Mouse (Mus musculus): Measurements from ENCODE around the gene Capn2.

Gene Capn2

DNA sequence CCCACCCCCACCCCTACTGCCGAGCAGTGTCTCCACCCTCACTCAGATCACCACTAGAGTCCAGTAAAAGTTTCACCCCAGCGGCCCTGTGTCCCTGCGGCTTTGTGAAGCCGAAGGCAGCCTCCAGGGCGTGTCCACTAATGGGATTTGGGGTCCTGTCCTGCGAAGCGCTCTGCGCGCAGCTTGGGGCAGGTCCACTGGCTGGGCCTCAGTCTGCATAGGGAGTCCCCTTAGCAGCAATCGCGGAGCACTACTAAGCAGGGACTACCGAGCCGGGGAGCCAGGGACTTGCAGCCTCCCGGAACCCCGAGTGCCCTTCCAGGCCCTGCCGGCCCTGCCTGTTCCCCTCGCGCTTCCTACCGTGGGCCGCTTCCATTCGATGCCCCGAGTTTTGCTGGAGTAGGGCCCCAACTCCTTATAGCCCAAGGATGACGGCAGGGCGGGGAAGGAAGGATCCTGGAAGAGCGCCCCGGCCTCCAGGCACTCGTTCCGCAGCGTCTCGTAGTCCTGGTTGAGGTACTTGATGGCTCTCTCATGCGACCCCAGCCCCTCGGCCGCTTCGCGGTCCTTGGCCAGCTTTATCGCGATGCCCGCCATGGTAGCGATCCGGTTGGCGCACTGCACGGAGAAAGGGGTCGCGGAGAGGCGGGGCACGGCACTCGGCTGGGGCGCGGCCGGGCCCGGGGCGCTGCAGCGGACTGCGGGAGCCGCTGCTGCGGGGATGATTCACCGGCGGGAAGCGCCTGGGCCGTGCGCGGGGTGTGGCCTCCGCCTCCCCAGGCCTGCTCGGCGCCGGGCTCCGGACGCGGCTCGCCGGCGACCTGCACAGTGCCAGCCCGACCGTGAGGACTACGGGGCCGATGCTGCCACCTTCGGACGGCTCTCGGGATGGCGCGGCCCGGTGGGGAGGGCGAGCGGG is at the start of gene Capn2:
Gene Capn2 (minus strand): TSS at position 851 of the 919 bp plus-strand sequence.
- peak; percentile 69 to 83 for DNase-seq (ENCODE audit: low spot score in 2 of 2)

- no peak for DNase-seq (ENCODE audit: low spot score in 2 of 2)
Observed at GRCm38 (mm10) chr1:182565351-182565835, 48.0 kb upstream of the Capn2 start.

DNA sequence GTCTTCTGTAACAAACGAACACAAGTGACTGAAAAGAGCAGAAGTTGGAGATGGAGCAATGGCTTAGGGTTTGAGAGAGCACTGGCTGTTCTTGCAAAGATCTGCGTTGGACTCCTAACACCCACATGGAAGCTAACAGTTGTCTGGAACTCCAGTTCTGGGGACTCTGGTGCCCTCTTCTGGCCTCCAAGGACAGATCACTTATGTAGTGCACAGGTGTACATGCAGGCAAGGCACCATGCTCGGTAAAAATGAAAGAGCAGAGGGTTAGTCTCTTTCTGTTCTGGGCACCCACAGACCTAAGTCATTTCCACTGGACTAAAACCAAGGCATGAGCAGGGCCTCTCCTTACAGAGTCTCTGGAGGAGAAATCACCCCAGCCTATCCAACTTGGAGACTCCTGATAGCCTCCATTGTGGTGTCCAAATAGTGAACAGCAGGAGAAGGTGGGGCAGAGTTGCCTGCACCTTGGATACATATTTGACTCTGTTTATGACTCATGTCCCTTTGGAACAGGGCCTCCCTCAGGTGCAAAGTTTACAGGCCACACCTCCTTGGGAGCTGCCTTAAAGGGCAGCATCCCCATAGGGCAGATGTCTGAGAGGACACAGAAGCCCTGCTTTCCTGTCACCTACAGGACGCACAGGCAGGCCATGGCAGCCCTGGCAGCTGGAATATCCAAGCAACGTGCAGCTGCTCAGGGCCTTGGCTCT is 47.2 kb upstream of the Capn2 start, which contains the start of gene Capn8:
Gene Capn8 (plus strand): TSS at position 600 of the 713 bp plus-strand sequence.
- peak in 1 of 2 experiments; percentile 31 for DNase-seq (ENCODE audit: low spot score in 2 of 2)

GRCm38 (mm10) chr1:182562576-182563370 is 45.4 kb upstream of the Capn2 start:
- DNase-seq (ENCODE audit: low spot score in 2 of 2) = no peak

DNA sequence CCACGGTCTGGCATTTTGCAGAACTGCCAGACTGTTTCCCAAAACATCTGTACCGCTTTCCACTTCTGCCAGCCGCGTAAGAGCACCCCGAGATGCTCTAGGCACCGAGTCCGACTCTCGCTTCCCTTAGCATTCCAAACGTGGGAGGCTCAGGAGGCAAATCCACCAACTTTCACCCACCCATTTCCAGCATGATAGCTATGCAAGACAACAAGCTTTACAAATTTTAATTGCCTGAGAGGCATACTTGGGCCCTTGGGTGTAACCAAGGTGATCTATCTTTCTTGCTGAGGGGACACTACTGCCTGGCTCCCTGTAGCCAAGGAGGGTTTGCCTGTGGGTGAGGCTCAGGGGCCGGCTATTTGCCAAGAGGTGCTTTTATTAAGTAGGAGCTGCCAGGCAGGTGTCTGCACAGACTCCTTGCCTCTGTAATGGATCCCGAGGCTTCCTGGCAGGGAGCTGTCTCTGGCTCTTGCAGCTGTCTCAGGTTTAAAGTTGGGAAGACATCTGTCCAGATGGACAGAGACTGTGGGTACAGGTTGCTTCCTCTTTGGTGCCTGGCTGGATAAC is 44.6 kb upstream of the Capn2 start:
- no peak for DNase-seq (ENCODE audit: low spot score in 2 of 2)

DNA sequence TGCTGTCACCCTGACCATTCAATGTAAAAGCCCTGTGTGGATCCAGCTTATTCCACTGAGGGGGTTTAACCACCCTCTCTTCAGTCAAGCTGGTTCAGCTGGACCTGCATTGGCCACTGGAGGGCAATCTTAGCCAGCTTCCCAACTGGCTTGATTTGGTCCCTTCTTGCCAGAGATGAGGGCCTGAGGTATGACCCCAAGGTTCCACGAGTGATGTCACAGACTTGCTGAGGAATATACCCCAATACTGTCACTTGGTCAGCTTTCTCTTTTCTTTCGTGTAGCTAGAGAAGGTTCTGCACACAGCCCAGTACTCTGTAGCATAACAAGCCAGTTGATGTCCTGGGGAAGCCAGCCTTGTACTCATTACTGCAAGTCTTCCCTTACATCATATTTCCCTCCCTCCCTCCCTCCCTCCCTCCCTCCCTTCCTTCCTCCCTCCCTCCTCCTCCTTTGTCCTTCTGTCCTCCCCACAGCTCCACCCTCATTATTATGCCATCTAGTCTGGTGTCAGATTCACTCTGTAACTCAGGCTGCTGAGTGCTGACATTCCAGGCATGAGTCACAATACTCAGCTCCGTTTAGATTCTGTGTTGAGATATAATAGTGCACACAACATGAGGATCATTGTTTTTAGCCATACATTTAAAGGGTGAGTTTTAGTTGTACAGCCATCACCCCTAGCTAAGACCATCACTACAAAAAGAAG is 43.1 kb upstream of the Capn2 start:
- DNase-seq (ENCODE audit: low spot score in 2 of 2) = peak in 1 of 2 experiments; percentile 33

GRCm38 (mm10) chr1:182559530-182559929 is 42.1 kb upstream of the Capn2 start:
- DNase-seq (ENCODE audit: low spot score in 2 of 2) = no peak

- DNase-seq (ENCODE audit: low spot score in 2 of 2) = no peak
Observed at GRCm38 (mm10) chr1:182558271-182558670, 40.9 kb upstream of the Capn2 start.

- DNase-seq (ENCODE audit: low spot score in 2 of 2) = peak; percentile 35 to 59
Observed at GRCm38 (mm10) chr1:182553649-182554375, 36.4 kb upstream of the Capn2 start.

- no peak for DNase-seq (ENCODE audit: low spot score in 2 of 2)
Observed at GRCm38 (mm10) chr1:182550761-182551160, 33.4 kb upstream of the Capn2 start.

GRCm38 (mm10) chr1:182543906-182544305 is 26.5 kb upstream of the Capn2 start:
- DNase-seq (ENCODE audit: low spot score in 2 of 2) = no peak

DNA sequence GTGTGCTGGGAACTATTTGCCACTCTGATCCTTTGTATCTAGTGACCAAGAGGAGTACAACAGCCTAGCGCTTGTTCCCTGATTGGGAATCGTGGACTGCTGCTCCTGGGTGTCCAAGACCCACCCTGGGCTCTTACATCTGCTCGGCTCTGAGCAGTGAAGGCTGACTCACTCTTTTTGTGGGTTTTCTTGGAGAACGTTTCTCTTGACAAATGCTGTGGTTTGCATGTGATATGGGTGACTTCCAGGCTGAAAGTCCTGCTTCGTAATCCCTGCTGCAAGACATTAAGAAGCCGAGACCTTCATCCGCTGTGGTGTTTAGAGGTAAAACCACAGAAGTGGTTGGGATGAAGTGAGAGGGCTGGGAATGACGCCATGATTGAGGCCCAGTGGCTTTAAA is 25.7 kb upstream of the Capn2 start:
- DNase-seq (ENCODE audit: low spot score in 2 of 2) = no peak

- no peak for DNase-seq (ENCODE audit: low spot score in 2 of 2)
Observed at GRCm38 (mm10) chr1:182542110-182542509, 24.7 kb upstream of the Capn2 start.

GRCm38 (mm10) chr1:182539023-182539940 is 21.9 kb upstream of the Capn2 start:
- peak; percentile 54 to 79 for DNase-seq (ENCODE audit: low spot score in 2 of 2)

DNA sequence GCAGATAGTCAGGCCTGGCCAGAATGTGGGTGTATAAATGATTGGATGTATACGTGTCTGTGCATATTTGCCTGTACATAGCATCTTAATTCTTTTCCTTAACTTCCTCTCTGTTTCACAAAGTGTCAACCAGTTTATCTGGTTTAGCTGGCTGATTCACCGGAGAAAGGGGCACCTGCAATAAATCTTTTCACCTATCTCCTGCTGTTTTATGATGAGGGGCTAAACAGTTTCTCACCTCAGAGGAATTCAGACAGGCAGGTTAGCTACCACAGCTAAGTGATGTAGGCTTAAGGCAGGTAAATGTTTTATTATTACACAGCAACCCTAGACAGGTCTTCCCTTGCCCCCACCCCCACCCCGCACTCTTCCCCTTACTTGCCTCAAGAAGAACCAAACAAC is 17.7 kb upstream of the Capn2 start:
- DNase-seq (ENCODE audit: low spot score in 2 of 2) = no peak

DNA sequence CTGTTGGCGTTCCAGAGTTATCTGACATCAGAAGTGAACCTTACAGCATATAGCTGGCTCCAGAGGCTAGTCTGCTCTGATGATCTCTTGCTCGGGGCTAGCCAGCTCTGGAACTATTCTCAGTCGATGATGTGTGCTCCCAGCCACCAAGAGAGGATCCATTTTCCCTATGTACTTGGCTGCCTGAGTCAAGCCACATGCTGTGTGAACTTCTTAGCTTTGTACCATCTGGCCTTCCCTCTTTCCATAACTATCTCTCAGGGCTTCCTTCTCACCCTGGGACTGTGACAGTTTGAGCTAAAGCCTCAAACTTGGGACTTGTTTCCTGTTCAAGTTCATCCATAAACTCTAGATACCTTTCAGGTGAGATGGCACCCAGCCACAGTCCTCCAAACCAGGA is 16.2 kb upstream of the Capn2 start:
- no peak for DNase-seq (ENCODE audit: low spot score in 2 of 2)

DNA sequence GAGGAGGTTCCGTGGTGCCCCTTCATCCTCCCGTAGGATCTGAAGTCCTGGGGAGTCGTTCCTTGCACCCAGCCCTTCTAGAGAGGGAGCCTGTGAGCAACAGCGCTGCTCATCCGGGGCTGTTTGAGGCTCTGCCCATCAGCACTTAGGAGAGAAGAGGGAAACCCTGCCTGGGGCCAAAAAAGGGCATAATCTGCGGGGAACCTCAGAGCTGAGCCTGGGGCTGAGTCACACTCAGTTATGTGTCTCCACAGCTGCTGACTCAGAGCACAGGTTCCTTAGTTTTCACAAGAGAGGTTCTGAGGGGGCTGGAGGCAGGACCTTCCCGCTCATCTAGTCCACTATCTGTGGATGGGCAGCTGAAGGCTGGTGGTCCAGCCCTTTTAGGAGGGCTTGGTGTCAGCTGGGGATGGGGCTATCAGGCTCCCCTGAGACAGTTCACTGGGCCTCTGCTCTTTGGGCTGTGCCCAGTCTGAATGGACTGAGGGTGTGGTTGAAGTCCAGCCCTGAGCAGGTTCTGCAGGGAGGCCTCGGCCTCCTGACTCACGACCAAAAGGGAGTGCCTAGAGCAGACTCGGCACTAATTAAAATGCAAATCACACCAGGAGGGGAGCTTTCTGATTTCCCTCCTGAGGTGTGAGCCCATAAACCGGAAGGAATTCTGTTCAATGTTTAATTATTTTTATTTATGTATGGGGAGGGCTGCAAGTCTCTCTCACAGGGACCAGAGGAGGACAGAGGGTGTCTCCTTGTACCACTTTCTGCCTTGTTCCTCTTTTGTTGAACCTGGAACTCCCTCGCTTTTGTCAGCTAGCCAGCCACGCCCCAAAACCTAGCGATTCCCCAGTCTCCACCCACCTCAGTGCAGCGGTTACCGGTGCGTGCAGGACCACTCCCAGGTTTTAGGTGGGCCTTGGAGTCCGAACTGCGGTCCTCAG is 10.8 kb upstream of the Capn2 start:
- DNase-seq (ENCODE audit: low spot score in 2 of 2) = no peak

DNA sequence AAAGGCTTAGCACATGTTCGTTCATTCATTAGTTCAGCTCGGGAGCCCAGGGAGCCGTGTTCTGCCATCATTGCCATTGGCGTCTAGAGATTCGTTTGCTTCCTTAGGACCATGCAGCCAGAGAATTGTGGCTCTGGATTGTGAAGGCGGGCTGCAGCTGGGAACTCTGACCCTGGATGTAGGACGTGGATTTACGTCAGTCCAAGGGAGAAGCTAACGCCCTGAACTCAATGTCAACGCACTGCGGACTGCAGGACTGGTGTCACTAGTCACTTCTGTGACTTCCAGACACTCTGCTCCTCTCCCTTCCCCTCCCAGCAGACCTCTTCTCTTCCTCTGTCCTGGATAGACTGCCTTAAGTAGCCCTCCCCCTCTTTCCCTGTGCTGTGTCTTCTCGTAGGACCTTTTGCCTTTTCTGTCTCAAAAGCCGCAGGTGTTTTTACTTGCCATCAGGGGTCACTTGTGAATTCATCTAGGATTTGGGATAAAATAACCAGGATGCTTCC is 9.9 kb upstream of the Capn2 start:
- no peak for DNase-seq (ENCODE audit: low spot score in 2 of 2)

Data from thymus, postnatal 10 days (tissue).